Mouse (Mus musculus): Measurements from ENCODE around the gene Dnm1l. TPM values are rescaled to one million over a fixed set of nuclear protein-coding genes. Genes with fewer than 3 reads are reported as not detected.
A peak's percentile ranks its signal among the peaks of the same experiment; 100 is the strongest.
"Not testable (repeated sequence)": the region's sequence is repeated elsewhere in the genome, so short reads cannot be mapped to it uniquely, and the experiment has no call there.

Dnm1l gene
- 43.5 and 45.6 TPM in 2 replicates for polyA plus RNA-seq (2015; fragmentation: Nextera tagmentation; extraction: Ambion mirVana)

DNA sequence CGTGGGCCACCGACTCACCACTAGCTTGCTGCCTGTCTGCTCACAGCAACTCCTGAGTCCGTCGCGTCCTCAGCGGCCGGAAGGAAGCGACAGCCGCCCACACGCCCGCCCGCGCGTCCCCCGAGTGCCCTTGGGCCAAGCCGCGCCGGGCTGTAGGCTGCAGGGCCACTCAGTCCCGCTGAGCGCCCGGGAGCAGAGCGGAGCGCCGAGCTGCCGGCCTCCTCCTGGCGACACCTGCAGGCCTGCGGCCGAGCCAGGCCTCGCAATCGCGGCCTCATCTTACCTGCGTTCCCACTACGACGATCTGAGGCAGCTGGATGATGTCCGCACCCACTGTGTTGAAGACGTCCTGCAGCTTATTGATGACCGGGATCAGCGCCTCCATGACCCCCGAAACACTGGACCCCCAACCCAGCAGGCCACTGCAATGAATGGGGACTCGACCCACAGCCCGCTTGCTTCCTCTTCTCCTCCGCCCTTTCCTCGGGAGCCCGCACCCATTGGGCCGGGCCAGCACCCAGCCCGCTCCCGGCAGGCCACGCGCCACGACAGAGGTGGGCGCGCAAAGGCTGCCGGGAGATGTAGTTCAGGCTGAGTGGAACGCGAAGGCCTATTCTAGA, at the start of gene Dnm1l:
Dnm1l (minus strand) TSS at position 479 of the 620 bp plus-strand sequence.
- H3K9me3 ChIP-seq (ENCODE audit: control insufficient read depth) = no peaks in the 10 kb centered on the region
- peak within 1 kb of the TSS; percentile 94 for H3K27ac ChIP-seq (ENCODE audit: low read depth, low read length)
- H3K4me3 ChIP-seq (ENCODE audit: low read depth, low read length) = peak within 1 kb of the TSS; percentile 85
- peak; percentile 76 for TF ChIP-seq CTCF (IDR thresholded peaks at IDR 0.05; ENCODE audit: low read depth)
- H3K4me2 ChIP-seq (replicated peaks; ENCODE audit: low read depth) = peak within 1 kb of the TSS; percentile 70
- under 1% methylated on average over 55 of the region's 55 CpGs for WGBS
- H3K9ac ChIP-seq (ENCODE audit: low read depth, low read length) = peak within 1 kb of the TSS; percentile 82
- no peaks in the 10 kb centered on the region for H3K27me3 ChIP-seq (replicated peaks; ENCODE audit: control insufficient read depth, insufficient read depth, low read length)
- no peaks in the 10 kb centered on the region for H3K36me3 ChIP-seq (ENCODE audit: control insufficient read depth, insufficient read depth)
- 0 out of 2 replicates have a peak, but pooled peaks cover 2% of the 10 kb centered on the region for H3K4me1 ChIP-seq (replicated peaks; ENCODE audit: control insufficient read depth, insufficient read depth, low read length)
- peak; percentile 99 for ATAC-seq

DNA sequence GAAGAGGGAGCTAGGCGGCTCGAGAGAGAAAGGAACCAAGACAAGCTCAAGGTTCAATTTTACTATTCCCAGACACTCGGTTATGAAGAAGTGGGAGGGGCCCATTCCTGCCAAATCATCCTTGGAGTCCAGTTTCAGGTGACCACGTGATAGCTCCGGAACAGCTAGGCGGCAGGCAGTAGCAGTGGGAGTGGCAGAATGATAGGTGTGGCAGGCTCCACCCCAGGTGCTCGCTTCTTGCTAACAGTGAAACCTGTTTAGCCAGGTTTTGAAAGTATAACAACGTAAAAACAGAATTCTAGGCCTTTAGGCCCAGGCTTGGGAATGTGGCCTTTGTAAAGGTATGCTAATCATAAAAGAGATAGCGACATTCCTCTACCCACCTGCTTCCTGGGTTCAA, 8.5 kb upstream of the Dnm1l start:
- WGBS = 30% methylated on average over 8 of the region's 9 CpGs
- not testable (repeated sequence) for H3K4me1 ChIP-seq (replicated peaks; ENCODE audit: control insufficient read depth, insufficient read depth, low read length); H3K27ac ChIP-seq (ENCODE audit: low read depth, low read length); H3K36me3 ChIP-seq (ENCODE audit: control insufficient read depth, insufficient read depth); H3K4me3 ChIP-seq (ENCODE audit: low read depth, low read length); H3K27me3 ChIP-seq (replicated peaks; ENCODE audit: control insufficient read depth, insufficient read depth, low read length); H3K9ac ChIP-seq (ENCODE audit: low read depth, low read length); H3K9me3 ChIP-seq (ENCODE audit: control insufficient read depth)
- H3K4me2 ChIP-seq (replicated peaks; ENCODE audit: low read depth) = peak overlapping the region; percentile 28; the same call in 1 of the 2 replicates
- ATAC-seq = peak; percentile 95

DNA sequence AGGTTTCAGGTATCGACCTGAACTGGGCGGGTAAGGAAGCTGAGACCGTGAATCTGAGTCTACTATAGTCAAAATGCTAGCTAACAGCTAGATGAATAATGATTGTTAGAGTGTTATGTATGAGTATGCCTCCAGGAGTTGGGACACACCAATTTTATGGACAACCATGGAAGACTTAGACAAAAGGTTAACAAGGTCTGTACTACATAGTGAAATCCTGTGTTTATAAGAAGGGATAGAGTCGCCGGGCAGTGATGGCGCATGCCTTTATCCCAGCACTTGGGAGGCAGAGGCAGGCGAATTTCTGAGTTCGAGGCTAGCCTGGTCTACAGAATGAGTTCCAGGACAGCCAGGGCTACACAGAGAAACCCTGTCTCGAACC, 333 bp upstream of the Dnm1l start:
- H3K4me1 ChIP-seq (replicated peaks; ENCODE audit: control insufficient read depth, insufficient read depth, low read length); H3K36me3 ChIP-seq (ENCODE audit: control insufficient read depth, insufficient read depth); H3K27me3 ChIP-seq (replicated peaks; ENCODE audit: control insufficient read depth, insufficient read depth, low read length); ATAC-seq; H3K9me3 ChIP-seq (ENCODE audit: control insufficient read depth): not testable (repeated sequence)
- WGBS = 51% methylated on average over 9 of the region's 9 CpGs
- peak overlapping the region; percentile 70 for H3K4me2 ChIP-seq (replicated peaks; ENCODE audit: low read depth)
- peak overlapping the region; percentile 85 for H3K4me3 ChIP-seq (ENCODE audit: low read depth, low read length)
- peak overlapping the region; percentile 82; the same call in 1 of the 2 replicates for H3K9ac ChIP-seq (ENCODE audit: low read depth, low read length)
- peak overlapping the region; percentile 94; the same call in 1 of the 2 replicates for H3K27ac ChIP-seq (ENCODE audit: low read depth, low read length)

DNA sequence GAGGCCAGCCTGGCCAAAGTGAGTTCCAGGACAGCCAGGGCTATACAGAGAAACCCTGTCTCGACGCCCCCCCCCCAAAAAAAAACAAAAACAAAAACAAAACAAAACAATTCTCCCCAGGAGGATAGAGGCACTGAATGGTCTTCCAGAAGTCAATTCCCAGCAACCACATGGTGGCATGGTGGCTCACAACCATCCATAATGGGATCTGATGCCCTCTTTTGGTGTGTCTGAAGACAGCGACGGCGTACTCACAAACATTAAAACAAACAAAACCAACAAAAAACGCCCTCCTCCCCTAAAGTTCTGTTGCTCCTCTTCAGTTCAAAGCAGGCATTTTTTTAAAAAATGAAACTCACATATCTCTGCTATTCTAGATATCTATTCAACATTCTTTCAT, 851 bp downstream of the Dnm1l start:
- 8% methylated on average over 6 of the region's 6 CpGs for WGBS
- peak; percentile 59 for TF ChIP-seq CTCF (IDR thresholded peaks at IDR 0.05; ENCODE audit: low read depth)
- Histone ChIP-seq H3K4me2 (replicated peaks; ENCODE audit: low read depth) (peak overlapping the region; percentile 70), H3K27ac (ENCODE audit: low read depth, low read length) (peak overlapping the region; percentile 94; the same call in 1 of the 2 replicates), H3K9ac (ENCODE audit: low read depth, low read length) (peak overlapping the region; percentile 82), H3K4me3 (ENCODE audit: low read depth, low read length) (peak overlapping the region; percentile 85), H3K27me3 (replicated peaks; ENCODE audit: control insufficient read depth, insufficient read depth, low read length) (no peaks in the 10 kb centered on the region), H3K9me3 (ENCODE audit: control insufficient read depth) (no peaks in the 10 kb centered on the region), H3K36me3 (ENCODE audit: control insufficient read depth, insufficient read depth) (no peaks in the 10 kb centered on the region; the same call in 1 of the 2 replicates), H3K4me1 (replicated peaks; ENCODE audit: control insufficient read depth, insufficient read depth, low read length) (0 out of 2 replicates have a peak, but pooled peaks cover 2% of the 10 kb centered on the region)
- ATAC-seq = no peak

DNA sequence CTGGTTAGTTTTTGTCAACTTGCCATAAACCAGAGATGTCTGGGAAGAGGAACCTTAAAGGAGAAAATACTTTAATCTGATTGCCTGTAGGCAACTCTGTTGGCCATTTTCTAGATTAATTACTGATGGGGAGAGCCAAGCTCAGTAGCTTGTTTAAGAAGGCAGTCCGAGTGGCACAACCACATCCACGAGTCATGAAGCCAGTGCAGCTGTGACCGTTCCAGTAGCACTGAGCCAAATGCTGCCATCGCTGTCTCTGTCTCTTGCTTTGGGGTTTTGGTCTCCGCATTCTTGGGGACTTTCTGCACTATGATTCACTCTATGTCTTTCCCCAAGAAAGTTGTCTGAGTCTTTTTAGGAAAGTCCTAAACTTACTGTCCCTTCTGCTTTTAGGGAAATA, 12.3 kb downstream of the Dnm1l start:
- H3K4me1 ChIP-seq (replicated peaks; ENCODE audit: control insufficient read depth, insufficient read depth, low read length) = no peaks in the 10 kb centered on the region

DNA sequence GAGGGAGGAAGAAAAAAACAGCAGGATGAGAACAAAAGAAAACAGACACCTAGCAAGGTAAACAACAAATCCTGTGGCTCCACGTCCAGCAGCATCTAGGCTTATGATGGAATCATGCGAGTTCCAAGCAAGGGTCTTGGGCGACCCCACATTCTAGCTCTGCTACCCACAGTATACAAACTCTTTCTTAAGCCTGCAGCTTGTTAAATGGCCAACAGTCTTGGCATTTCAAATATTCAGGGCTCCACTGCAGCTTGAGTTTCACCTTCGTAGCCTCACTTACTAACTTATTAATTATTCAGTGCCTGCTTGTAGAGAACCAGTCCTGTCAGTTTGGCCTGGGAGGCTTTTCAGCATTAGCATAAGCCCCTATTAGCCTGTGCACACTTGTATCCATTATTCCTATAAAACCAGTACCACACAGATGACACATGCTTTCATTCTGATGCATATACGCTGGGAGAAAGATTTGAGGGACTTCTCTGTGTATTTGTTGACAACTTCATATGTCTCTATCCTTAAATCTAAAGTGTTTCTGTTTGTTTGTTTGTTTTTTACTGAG, 32.9 kb downstream of the Dnm1l start:
- no peaks in the 10 kb centered on the region for H3K9me3 ChIP-seq (ENCODE audit: control insufficient read depth)
- no peak overlapping the region for H3K9ac ChIP-seq (ENCODE audit: low read depth, low read length)
- H3K27ac ChIP-seq (ENCODE audit: low read depth, low read length) = no peak overlapping the region
- 87% methylated on average over 5 of the region's 5 CpGs for WGBS
- no peak for ATAC-seq
- no peak for TF ChIP-seq CTCF (IDR thresholded peaks at IDR 0.05; ENCODE audit: low read depth)
- H3K36me3 ChIP-seq (ENCODE audit: control insufficient read depth, insufficient read depth) = peaks cover 36% of the 10 kb centered on the region
- H3K27me3 ChIP-seq (replicated peaks; ENCODE audit: control insufficient read depth, insufficient read depth, low read length) = no peaks in the 10 kb centered on the region
- H3K4me1 ChIP-seq (replicated peaks; ENCODE audit: control insufficient read depth, insufficient read depth, low read length) = no peaks in the 10 kb centered on the region
- no peak overlapping the region for H3K4me2 ChIP-seq (replicated peaks; ENCODE audit: low read depth)
- H3K4me3 ChIP-seq (ENCODE audit: low read depth, low read length) = no peak overlapping the region

More for the DNA sequence above, 12.3 kb downstream of the Dnm1l start:
- Histone ChIP-seq H3K9me3 (ENCODE audit: control insufficient read depth) (no peaks in the 10 kb centered on the region), H3K36me3 (ENCODE audit: control insufficient read depth, insufficient read depth) (peaks cover 12% of the 10 kb centered on the region), H3K27ac (ENCODE audit: low read depth, low read length) (no peak overlapping the region), H3K4me2 (replicated peaks; ENCODE audit: low read depth) (no peak overlapping the region), H3K9ac (ENCODE audit: low read depth, low read length) (no peak overlapping the region), H3K27me3 (replicated peaks; ENCODE audit: control insufficient read depth, insufficient read depth, low read length) (no peaks in the 10 kb centered on the region), H3K4me3 (ENCODE audit: low read depth, low read length) (no peak overlapping the region)
- ATAC-seq = no peak
- 87% methylated on average over 5 of the region's 5 CpGs for WGBS
- TF ChIP-seq CTCF (IDR thresholded peaks at IDR 0.05; ENCODE audit: low read depth) = no peak
